ENCODE assay signal across 22 mouse cellular contexts in genomic region chr6:126310786-126311480, GRCm38 (mm10).
DNase-seq lines count a peak whose midpoint lies in the region; ATAC-seq and TF ChIP-seq lines count a peak whose summit lies in the region.
"Had no signal": no experiment of that assay in that cellular context is flagged by ENCODE, and none has a peak within 500 bp of the region (broad histone marks: within the 10 kb centered on the region; RNA-seq: fewer than 3 reads in every experiment).

No protein-coding gene starts in this region.

- H3K9ac ChIP-seq in kidney, postnatal 0 days (ENCODE audit: low read depth, low read length): no peak overlapping the region
- no peak overlapping the region for H3K9ac ChIP-seq in embryonic facial prominence, embryonic 13.5 days
- H3K9ac ChIP-seq in limb, embryonic 11.5 days (ENCODE audit: low read length): no peak overlapping the region
- H3K9ac ChIP-seq in midbrain, embryonic 11.5 days (ENCODE audit: low read length): no peak overlapping the region
- H3K9ac ChIP-seq: forebrain, embryonic 13.5 days; limb, embryonic 15.5 days; liver, embryonic 14.5 days; lung, embryonic 14.5 days; midbrain, embryonic 13.5 days had no signal

- TF ChIP-seq CTCF in kidney, postnatal 0 days (IDR thresholded peaks at IDR 0.05; ENCODE audit: low read depth): no peak

- H3K9me3 ChIP-seq in kidney, postnatal 0 days (replicated peaks; ENCODE audit: low read length): no peaks in the 10 kb centered on the region
- H3K9me3 ChIP-seq in embryonic facial prominence, embryonic 13.5 days: no peaks in the 10 kb centered on the region
- H3K9me3 ChIP-seq in limb, embryonic 11.5 days (ENCODE audit: control insufficient read depth, low read length): no peaks in the 10 kb centered on the region
- no peaks in the 10 kb centered on the region for H3K9me3 ChIP-seq in midbrain, embryonic 11.5 days (ENCODE audit: control insufficient read depth, low read length)
- H3K9me3 ChIP-seq: forebrain, embryonic 13.5 days; hindbrain, embryonic 10.5 days; limb, embryonic 15.5 days; midbrain, embryonic 13.5 days had no signal

- 57% methylated on average over 3 of the region's 3 CpGs for WGBS in kidney, postnatal 0 days
- 27% methylated on average over 3 of the region's 3 CpGs for WGBS in embryonic facial prominence, embryonic 13.5 days
- 49% methylated on average over 3 of the region's 3 CpGs for WGBS in limb, embryonic 11.5 days
- WGBS in midbrain, embryonic 11.5 days: 63% methylated on average over 3 of the region's 3 CpGs

- H3K36me3 ChIP-seq in kidney, postnatal 0 days (ENCODE audit: insufficient read depth, low read length): no peaks in the 10 kb centered on the region
- no peaks in the 10 kb centered on the region for H3K36me3 ChIP-seq in embryonic facial prominence, embryonic 13.5 days
- H3K36me3 ChIP-seq in limb, embryonic 11.5 days (ENCODE audit: control insufficient read depth, insufficient read depth, low read length): no peaks in the 10 kb centered on the region
- H3K36me3 ChIP-seq in midbrain, embryonic 11.5 days (ENCODE audit: control insufficient read depth, insufficient read depth, low read length): no peaks in the 10 kb centered on the region
- H3K36me3 ChIP-seq: hindbrain, embryonic 10.5 days; limb, embryonic 15.5 days; midbrain, embryonic 13.5 days had no signal

- no peaks in the 10 kb centered on the region for H3K27me3 ChIP-seq in kidney, postnatal 0 days (ENCODE audit: insufficient read depth, low read length)
- H3K27me3 ChIP-seq in embryonic facial prominence, embryonic 13.5 days: no peaks in the 10 kb centered on the region
- no peaks in the 10 kb centered on the region for H3K27me3 ChIP-seq in limb, embryonic 11.5 days (ENCODE audit: control insufficient read depth, insufficient read depth, low read length)
- no peaks in the 10 kb centered on the region for H3K27me3 ChIP-seq in midbrain, embryonic 11.5 days (ENCODE audit: control insufficient read depth, insufficient read depth, low read length)
- H3K27me3 ChIP-seq: forebrain, embryonic 13.5 days; limb, embryonic 15.5 days; midbrain, embryonic 13.5 days had no signal

- no peak overlapping the region for H3K4me2 ChIP-seq in kidney, postnatal 0 days (ENCODE audit: low read length)
- H3K4me2 ChIP-seq in embryonic facial prominence, embryonic 13.5 days: no peak overlapping the region
- H3K4me2 ChIP-seq in limb, embryonic 11.5 days (ENCODE audit: low read depth, severe bottlenecking): no peak overlapping the region
- H3K4me2 ChIP-seq in midbrain, embryonic 11.5 days: no peak overlapping the region
- H3K4me2 ChIP-seq: forebrain, embryonic 13.5 days; heart, embryonic 11.5 days; limb, embryonic 15.5 days; lung, embryonic 14.5 days; midbrain, embryonic 13.5 days had no signal

- H3K4me1 ChIP-seq in kidney, postnatal 0 days (replicated peaks; ENCODE audit: insufficient read depth, low read length): no peaks in the 10 kb centered on the region
- H3K4me1 ChIP-seq in embryonic facial prominence, embryonic 13.5 days: peaks cover 30% of the 10 kb centered on the region
- 0 out of 2 replicates have a peak, but pooled peaks cover 3% of the 10 kb centered on the region for H3K4me1 ChIP-seq in limb, embryonic 11.5 days (ENCODE audit: control insufficient read depth, insufficient read depth, low read length)
- no peaks in the 10 kb centered on the region for H3K4me1 ChIP-seq in midbrain, embryonic 11.5 days (ENCODE audit: control insufficient read depth, insufficient read depth, low read length)
- H3K4me1 ChIP-seq: forebrain, embryonic 13.5 days; limb, embryonic 15.5 days; midbrain, embryonic 13.5 days had no signal

- ATAC-seq in kidney, postnatal 0 days (replicated peaks; ENCODE audit: low FRiP score, low read depth): no peak
- no peak for ATAC-seq in embryonic facial prominence, embryonic 13.5 days (ENCODE audit: insufficient number of reproducible peaks, insufficient read depth, low FRiP score, low TSS enrichment, low read depth)
- no peak for ATAC-seq in limb, embryonic 11.5 days (ENCODE audit: insufficient number of reproducible peaks, low FRiP score, low TSS enrichment, low read depth)
- ATAC-seq in midbrain, embryonic 11.5 days (ENCODE audit: low FRiP score): no peak
- ATAC-seq: forebrain, embryonic 13.5 days; hindbrain, embryonic 16.5 days; intestine, embryonic 16.5 days; midbrain, embryonic 13.5 days had no signal

- DNase-seq in kidney, postnatal 0 days (ENCODE audit: low spot score): peak; percentile 3
- no peak for DNase-seq in kidney, postnatal 36 days
- DNase-seq in R1 (ENCODE audit: low read depth, low spot score): peak; percentile 80
- peak; percentile 36 for DNase-seq in limb, embryonic 11.5 days (ENCODE audit: low spot score)
- no peak for DNase-seq in frontal cortex, postnatal 10 days (ENCODE audit: low spot score in 2 of 2)
- no peak for DNase-seq in retina, postnatal 1 day
- DNase-seq in midbrain, embryonic 11.5 days (ENCODE audit: low spot score, missing footprints): no peak
- DNase-seq: adrenal gland, postnatal 25 days; cerebellum, adult 9-11 months; kidney, postnatal 25 days; lung, embryonic 14.5 days; right cerebral cortex, postnatal 25 days; spleen, adult 18-20 months had no signal

- no peak overlapping the region for H3K27ac ChIP-seq in kidney, postnatal 0 days
- H3K27ac ChIP-seq in embryonic facial prominence, embryonic 13.5 days: peak overlapping the region; percentile 33
- no peak overlapping the region for H3K27ac ChIP-seq in limb, embryonic 11.5 days (replicated peaks; ENCODE audit: low read depth, low read length)
- H3K27ac ChIP-seq in midbrain, embryonic 11.5 days (ENCODE audit: low read depth, low read length): no peak overlapping the region
- H3K27ac ChIP-seq: forebrain, embryonic 13.5 days; hindbrain, embryonic 10.5 days; limb, embryonic 15.5 days; liver, embryonic 14.5 days; midbrain, embryonic 13.5 days had no signal

- no peak overlapping the region for H3K4me3 ChIP-seq in kidney, postnatal 0 days (replicated peaks; ENCODE audit: low read depth, low read length)
- no peak overlapping the region for H3K4me3 ChIP-seq in embryonic facial prominence, embryonic 13.5 days
- H3K4me3 ChIP-seq in limb, embryonic 11.5 days (ENCODE audit: low read depth, low read length): no peak overlapping the region
- no peak overlapping the region for H3K4me3 ChIP-seq in midbrain, embryonic 11.5 days (ENCODE audit: low read depth, low read length)
- H3K4me3 ChIP-seq: forebrain, embryonic 13.5 days; hindbrain, embryonic 10.5 days; limb, embryonic 15.5 days; midbrain, embryonic 13.5 days had no signal

Comparison
In these comparisons a context has a peak if more than half of its experiments do, and no peak if none do; other contexts are left out.
1. DNase-seq: peak in kidney, postnatal 0 days (single experiment), R1 (single experiment) and limb, embryonic 11.5 days (single experiment); none in kidney, postnatal 36 days (0 of 2), frontal cortex, postnatal 10 days (0 of 2), retina, postnatal 1 day (single experiment) and midbrain, embryonic 11.5 days (single experiment).